Mouse (Mus musculus): ENCODE measurements around the gene Cmss1. TPM values are rescaled to one million over a fixed set of nuclear protein-coding genes. Genes with fewer than 3 reads are reported as not detected.
A peak's percentile ranks its signal among the peaks of the same experiment; 100 is the strongest.

Gene Cmss1
- polyA plus RNA-seq, 1 experiment from 2014 or later = 19.1 TPM

GRCm38 (mm10) chr16:57502761-57503160 lies 103.9 kb downstream of the Cmss1 start:
- Histone ChIP-seq H3K4me3 (ENCODE audit: low read depth, low read length) (no peak overlapping the region), H3K4me2 (ENCODE audit: low read depth, low read length) (no peak overlapping the region), H3K9me3 (ENCODE audit: low read length) (no peaks in the 10 kb centered on the region), H3K9ac (replicated peaks) (no peak overlapping the region), H3K27me3 (ENCODE audit: insufficient read depth, low read length) (no peaks in the 10 kb centered on the region), H3K27ac (ENCODE audit: low read depth) (no peak overlapping the region), H3K36me3 (replicated peaks; ENCODE audit: insufficient read depth, low read length) (no peaks in the 10 kb centered on the region), H3K4me1 (ENCODE audit: insufficient read depth) (no peaks in the 10 kb centered on the region)
- WGBS (ENCODE audit: insufficient replicate concordance) = 53% methylated on average over 5 of the region's 5 CpGs
- no peak for TF ChIP-seq EP300 (IDR thresholded peaks at IDR 0.05; ENCODE audit: low read depth)
- no peak for TF ChIP-seq CTCF (IDR thresholded peaks at IDR 0.05; ENCODE audit: low read depth)
- DNase-seq (no peak), ATAC-seq (no peak)

GRCm38 (mm10) chr16:57502230-57502629 lies 104.4 kb downstream of the Cmss1 start:
- 45% methylated on average over 2 of the region's 2 CpGs for WGBS (ENCODE audit: insufficient replicate concordance)
- ATAC-seq (peak; percentile 33), DNase-seq (no peak)
- Histone ChIP-seq H3K9ac (replicated peaks) (no peak overlapping the region), H3K9me3 (ENCODE audit: low read length) (no peaks in the 10 kb centered on the region), H3K36me3 (replicated peaks; ENCODE audit: insufficient read depth, low read length) (no peaks in the 10 kb centered on the region), H3K27ac (ENCODE audit: low read depth) (no peak overlapping the region), H3K27me3 (ENCODE audit: insufficient read depth, low read length) (no peaks in the 10 kb centered on the region), H3K4me3 (ENCODE audit: low read depth, low read length) (no peak overlapping the region), H3K4me2 (ENCODE audit: low read depth, low read length) (no peak overlapping the region), H3K4me1 (ENCODE audit: insufficient read depth) (no peaks in the 10 kb centered on the region)
- TF ChIP-seq CTCF (IDR thresholded peaks at IDR 0.05; ENCODE audit: low read depth) (no peak), EP300 (IDR thresholded peaks at IDR 0.05; ENCODE audit: low read depth) (no peak)

GRCm38 (mm10) chr16:57500851-57501250 lies 105.8 kb downstream of the Cmss1 start:
- Histone ChIP-seq H3K4me3 (ENCODE audit: low read depth, low read length) (no peak overlapping the region), H3K4me1 (ENCODE audit: insufficient read depth) (no peaks in the 10 kb centered on the region), H3K27me3 (ENCODE audit: insufficient read depth, low read length) (no peaks in the 10 kb centered on the region), H3K36me3 (replicated peaks; ENCODE audit: insufficient read depth, low read length) (no peaks in the 10 kb centered on the region), H3K4me2 (ENCODE audit: low read depth, low read length) (no peak overlapping the region), H3K27ac (ENCODE audit: low read depth) (no peak overlapping the region), H3K9ac (replicated peaks) (no peak overlapping the region), H3K9me3 (ENCODE audit: low read length) (no peaks in the 10 kb centered on the region)
- no peak for TF ChIP-seq CTCF (IDR thresholded peaks at IDR 0.05; ENCODE audit: low read depth)
- TF ChIP-seq EP300 (IDR thresholded peaks at IDR 0.05; ENCODE audit: low read depth) = no peak
- WGBS (ENCODE audit: insufficient replicate concordance) = 49% methylated on average over 3 of the region's 3 CpGs
- no peak for DNase-seq
- ATAC-seq = peak; percentile 12; the same call in 1 of the 2 replicates

GRCm38 (mm10) chr16:57496437-57497173 lies 110.1 kb downstream of the Cmss1 start:
- WGBS (ENCODE audit: insufficient replicate concordance) = 84% methylated on average over 10 of the region's 10 CpGs
- Histone ChIP-seq H3K36me3 (replicated peaks; ENCODE audit: insufficient read depth, low read length) (no peaks in the 10 kb centered on the region), H3K27ac (ENCODE audit: low read depth) (no peak overlapping the region), H3K9me3 (ENCODE audit: low read length) (no peaks in the 10 kb centered on the region), H3K4me2 (ENCODE audit: low read depth, low read length) (no peak overlapping the region), H3K27me3 (ENCODE audit: insufficient read depth, low read length) (no peaks in the 10 kb centered on the region), H3K4me3 (ENCODE audit: low read depth, low read length) (no peak overlapping the region), H3K9ac (replicated peaks) (no peak overlapping the region), H3K4me1 (ENCODE audit: insufficient read depth) (no peaks in the 10 kb centered on the region)
- ATAC-seq (no peak), DNase-seq (no peak)
- TF ChIP-seq EP300 (IDR thresholded peaks at IDR 0.05; ENCODE audit: low read depth) = no peak
- no peak for TF ChIP-seq CTCF (IDR thresholded peaks at IDR 0.05; ENCODE audit: low read depth)

GRCm38 (mm10) chr16:57495476-57496203 lies 111.0 kb downstream of the Cmss1 start:
- H3K27me3 ChIP-seq (ENCODE audit: insufficient read depth, low read length) = no peaks in the 10 kb centered on the region
- H3K4me1 ChIP-seq (ENCODE audit: insufficient read depth) = no peaks in the 10 kb centered on the region
- DNase-seq (no peak), ATAC-seq (no peak)
- H3K36me3 ChIP-seq (replicated peaks; ENCODE audit: insufficient read depth, low read length) = no peaks in the 10 kb centered on the region
- no peak overlapping the region for H3K4me2 ChIP-seq (ENCODE audit: low read depth, low read length)
- no peak overlapping the region for H3K9ac ChIP-seq (replicated peaks)
- no peak overlapping the region for H3K27ac ChIP-seq (ENCODE audit: low read depth)
- no peaks in the 10 kb centered on the region for H3K9me3 ChIP-seq (ENCODE audit: low read length)
- no peak overlapping the region for H3K4me3 ChIP-seq (ENCODE audit: low read depth, low read length)
- no peak for TF ChIP-seq CTCF (IDR thresholded peaks at IDR 0.05; ENCODE audit: low read depth)
- TF ChIP-seq EP300 (IDR thresholded peaks at IDR 0.05; ENCODE audit: low read depth) = no peak
- 68% methylated on average over 10 of the region's 10 CpGs for WGBS (ENCODE audit: insufficient replicate concordance)

- H3K4me1 ChIP-seq (ENCODE audit: insufficient read depth) = no peaks in the 10 kb centered on the region
- no peaks in the 10 kb centered on the region for H3K36me3 ChIP-seq (replicated peaks; ENCODE audit: insufficient read depth, low read length)
- DNase-seq (no peak), ATAC-seq (no peak)
- no peak overlapping the region for H3K4me2 ChIP-seq (ENCODE audit: low read depth, low read length)
- H3K9ac ChIP-seq (replicated peaks) = no peak overlapping the region
- no peak overlapping the region for H3K27ac ChIP-seq (ENCODE audit: low read depth)
- no peaks in the 10 kb centered on the region for H3K27me3 ChIP-seq (ENCODE audit: insufficient read depth, low read length)
- TF ChIP-seq EP300 (IDR thresholded peaks at IDR 0.05; ENCODE audit: low read depth) (no peak), CTCF (IDR thresholded peaks at IDR 0.05; ENCODE audit: low read depth) (no peak)
- 85% methylated on average over 4 of the region's 4 CpGs for WGBS (ENCODE audit: insufficient replicate concordance)
- H3K9me3 ChIP-seq (ENCODE audit: low read length) = no peaks in the 10 kb centered on the region
- H3K4me3 ChIP-seq (ENCODE audit: low read depth, low read length) = no peak overlapping the region
Measured at GRCm38 (mm10) chr16:57491853-57492252, 114.8 kb downstream of the Cmss1 start.

Data from liver, postnatal 0 days (tissue).